ENCODE assay signal across 9 mouse cellular contexts in genomic region chr13:74854338-74855047, GRCm38 (mm10). TPM values are rescaled to one million over a fixed set of nuclear protein-coding genes. Genes with fewer than 3 reads are reported as not detected.
DNase-seq lines count a peak whose midpoint lies in the region; ATAC-seq and TF ChIP-seq lines count a peak whose summit lies in the region.
"Had no signal": no experiment of that assay in that cellular context is flagged by ENCODE, and none has a peak within 500 bp of the region (broad histone marks: within the 10 kb centered on the region; RNA-seq: fewer than 3 reads in every experiment).

No protein-coding gene starts in this region.

- H3K27me3 ChIP-seq in MEL (ENCODE audit: control insufficient read depth in 1 of 2, insufficient read depth in 2 of 2, low read length in 2 of 2) = no peaks in the 10 kb centered on the region; a peak in 2 of 4 replicates
- no peaks in the 10 kb centered on the region for H3K27me3 ChIP-seq in forebrain, postnatal 0 days (ENCODE audit: insufficient read depth, low read length)
- H3K27me3 ChIP-seq in hindbrain, embryonic 12.5 days = no peaks in the 10 kb centered on the region
- H3K27me3 ChIP-seq: liver, embryonic 15.5 days had no signal

- 1% methylated on average over 3 of the region's 3 CpGs for WGBS in forebrain, postnatal 0 days
- 11% methylated on average over 3 of the region's 3 CpGs for WGBS in hindbrain, embryonic 12.5 days

- H3K27ac ChIP-seq in MEL (ENCODE audit: control insufficient read depth, low read depth, low read length) = no peak overlapping the region
- no peak overlapping the region for H3K27ac ChIP-seq in forebrain, postnatal 0 days (ENCODE audit: low read depth, low read length)
- no peak overlapping the region for H3K27ac ChIP-seq in hindbrain, embryonic 12.5 days
- H3K27ac ChIP-seq: liver, embryonic 15.5 days had no signal

- H3K4me3 ChIP-seq in MEL (ENCODE audit: control insufficient read depth in 1 of 2, insufficient read depth in 1 of 2, low read depth in 2 of 2, low read length in 2 of 2) = peak overlapping the region; percentile 50 to 52
- H3K4me3 ChIP-seq in forebrain, postnatal 0 days (ENCODE audit: low read depth, low read length) = no peak overlapping the region
- H3K4me3 ChIP-seq in hindbrain, embryonic 12.5 days = no peak overlapping the region
- H3K4me3 ChIP-seq: liver, embryonic 15.5 days had no signal

- peak overlapping the region; percentile 50; the same call in 1 of the 2 replicates for H3K9ac ChIP-seq in MEL (ENCODE audit: control insufficient read depth, low read depth, low read length, poor library complexity, severe bottlenecking)
- no peak overlapping the region for H3K9ac ChIP-seq in forebrain, postnatal 0 days
- H3K9ac ChIP-seq in hindbrain, embryonic 12.5 days = no peak overlapping the region
- H3K9ac ChIP-seq: liver, embryonic 15.5 days had no signal

- H3K4me2 ChIP-seq in forebrain, postnatal 0 days (ENCODE audit: low read depth) = no peak overlapping the region
- no peak overlapping the region for H3K4me2 ChIP-seq in hindbrain, embryonic 12.5 days (replicated peaks)
- H3K4me2 ChIP-seq: liver, embryonic 15.5 days had no signal

- H3K36me3 ChIP-seq in MEL (ENCODE audit: control insufficient read depth in 1 of 2, insufficient read depth in 2 of 2, low read length in 2 of 2) = no peaks in the 10 kb centered on the region; a peak in 1 of 4 replicates
- H3K36me3 ChIP-seq in forebrain, postnatal 0 days (ENCODE audit: insufficient read depth) = no peaks in the 10 kb centered on the region
- H3K36me3 ChIP-seq in hindbrain, embryonic 12.5 days = no peaks in the 10 kb centered on the region
- H3K36me3 ChIP-seq: liver, embryonic 15.5 days had no signal

- peaks cover 3 to 6% of the 10 kb centered on the region in 2 experiments; a peak in 2 of 4 replicates for H3K4me1 ChIP-seq in MEL (ENCODE audit: control insufficient read depth in 1 of 2, insufficient read depth in 2 of 2, low read length in 2 of 2)
- no peaks in the 10 kb centered on the region for H3K4me1 ChIP-seq in forebrain, postnatal 0 days (ENCODE audit: insufficient read depth)
- no peaks in the 10 kb centered on the region for H3K4me1 ChIP-seq in hindbrain, embryonic 12.5 days
- H3K4me1 ChIP-seq: liver, embryonic 15.5 days had no signal

- TF ChIP-seq RAD21 in MEL (IDR thresholded peaks at IDR 0.05; ENCODE audit: low read depth, low read length) = peak; percentile 91

- no peaks in the 10 kb centered on the region for H3K79me2 ChIP-seq in MEL (ENCODE audit: control insufficient read depth, insufficient read depth, low read length, poor library complexity)

- peak; percentile 92 for DNase-seq in MEL (ENCODE audit: low read depth, low spot score)
- peak; percentile 23 for DNase-seq in cerebellum, adult 11 months
- peak; percentile 66 for DNase-seq in forebrain, postnatal 0 days
- peak; percentile 70 for DNase-seq in layer of hippocampus, adult 9-11 months
- peak; percentile 82 for DNase-seq in lung, postnatal 10 days
- DNase-seq in ovary, postnatal 36 days (ENCODE audit: low spot score) = peak; percentile 46
- DNase-seq in thymus, postnatal 10 days (ENCODE audit: low spot score in 2 of 2) = peak; percentile 62 to 78

- TF ChIP-seq EP300 in MEL (IDR thresholded peaks at IDR 0.05; ENCODE audit: low read depth in 1 of 2, low read length in 2 of 2) = no peak

- no peak for TF ChIP-seq POLR2A in MEL (IDR thresholded peaks at IDR 0.05; ENCODE audit: control insufficient read depth in 1 of 2, insufficient read depth in 1 of 2, low read depth in 1 of 2, low read length in 2 of 2, poor library complexity in 1 of 2)

- H3K9me3 ChIP-seq in MEL (replicated peaks; ENCODE audit: insufficient read depth, low read length) = no peaks in the 10 kb centered on the region
- H3K9me3 ChIP-seq in forebrain, postnatal 0 days (ENCODE audit: low read length) = no peaks in the 10 kb centered on the region
- no peaks in the 10 kb centered on the region for H3K9me3 ChIP-seq in hindbrain, embryonic 12.5 days (replicated peaks)
- H3K9me3 ChIP-seq: liver, embryonic 15.5 days had no signal

- peak; percentile 62 to 92 (median 70) for TF ChIP-seq CTCF in MEL (IDR thresholded peaks at IDR 0.05 in 2 of 3, conservative IDR thresholded peaks at IDR 0.05 in 1 of 3; ENCODE audit: control insufficient read depth in 1 of 3, insufficient read depth in 1 of 3, low read depth in 2 of 3, low read length in 3 of 3, poor library complexity in 1 of 3, severe bottlenecking in 1 of 3)
- peak; percentile 66 for TF ChIP-seq CTCF in forebrain, postnatal 0 days (IDR thresholded peaks at IDR 0.05; ENCODE audit: low read depth)

- peak; percentile 87 for ATAC-seq in forebrain, postnatal 0 days
- peak; percentile 76 for ATAC-seq in hindbrain, embryonic 12.5 days (ENCODE audit: low FRiP score)

TF ChIP-seq in MEL, 35 proteins besides CTCF, POLR2A, EP300 and RAD21:
- TF ChIP-seq GABPA (IDR thresholded peaks at IDR 0.05; ENCODE audit: low read depth, low read length) = no peak
- TF ChIP-seq MEF2A (IDR thresholded peaks at IDR 0.05; ENCODE audit: extremely low read depth, insufficient replicate concordance, low read depth, low read length, poor library complexity, severe bottlenecking) = no peak
- TF ChIP-seq MYB (IDR thresholded peaks at IDR 0.05; ENCODE audit: low read depth, low read length) = no peak
- no peak; the same call in 1 of the 2 replicates for TF ChIP-seq NELFE (IDR thresholded peaks at IDR 0.05; ENCODE audit: low read depth, low read length)
- no peak for TF ChIP-seq CHD2 (IDR thresholded peaks at IDR 0.05; ENCODE audit: low read length)
- TF ChIP-seq POLR2AphosphoS2 (IDR thresholded peaks at IDR 0.05; ENCODE audit: low read length) = no peak
- TF ChIP-seq E2F4 (IDR thresholded peaks at IDR 0.05; ENCODE audit: borderline replicate concordance, low read depth, low read length) = no peak
- TF ChIP-seq NRF1 (IDR thresholded peaks at IDR 0.05; ENCODE audit: insufficient read depth, low read depth, low read length, poor library complexity, severe bottlenecking) = no peak
- no peak for TF ChIP-seq ZMIZ1 (IDR thresholded peaks at IDR 0.05; ENCODE audit: low read depth, low read length)
- 0 out of 2 replicates have a peak, but pooled peaks have one; percentile 44 for TF ChIP-seq JUND (IDR thresholded peaks at IDR 0.05; ENCODE audit: low read depth, low read length)
- peak; percentile 83 for TF ChIP-seq SIN3A (IDR thresholded peaks at IDR 0.05; ENCODE audit: low read length)
- no peak for TF ChIP-seq ETS1 (IDR thresholded peaks at IDR 0.05; ENCODE audit: low read depth, low read length)
- TF ChIP-seq ZNF384 (IDR thresholded peaks at IDR 0.05; ENCODE audit: low read depth, low read length) = no peak
- no peak for TF ChIP-seq MAFK (IDR thresholded peaks at IDR 0.05; ENCODE audit: borderline replicate concordance, low read depth, low read length)
- peak; percentile 75; the same call in 1 of the 2 replicates for TF ChIP-seq MYC (IDR thresholded peaks at IDR 0.05; ENCODE audit: low read depth, low read length)
- peak; percentile 76 for TF ChIP-seq ELF1 (IDR thresholded peaks at IDR 0.05; ENCODE audit: low read depth, low read length)
- TF ChIP-seq TBP (IDR thresholded peaks at IDR 0.05; ENCODE audit: low read depth, low read length) = no peak
- peak; percentile 54; the same call in 1 of the 2 replicates for TF ChIP-seq MAZ (IDR thresholded peaks at IDR 0.05; ENCODE audit: low read depth, low read length)
- TF ChIP-seq MXI1 (IDR thresholded peaks at IDR 0.05; ENCODE audit: low read depth, low read length) = peak; percentile 50; the same call in 1 of the 2 replicates
- no peak for TF ChIP-seq UBTF (IDR thresholded peaks at IDR 0.05; ENCODE audit: borderline replicate concordance, insufficient read depth, low read depth, low read length)
- peak; percentile 56; the same call in 1 of the 2 replicates for TF ChIP-seq HCFC1 (IDR thresholded peaks at IDR 0.05; ENCODE audit: low read depth, low read length)
- no peak for TF ChIP-seq POLR2AphosphoS5 (IDR thresholded peaks at IDR 0.05; ENCODE audit: borderline replicate concordance, low read depth, low read length)
- peak; percentile 95 for TF ChIP-seq ZC3H11A (IDR thresholded peaks at IDR 0.05; ENCODE audit: low read depth, low read length)
- no peak for TF ChIP-seq USF1 (IDR thresholded peaks at IDR 0.05; ENCODE audit: low read depth, low read length)
- no peak for TF ChIP-seq BHLHE40 (IDR thresholded peaks at IDR 0.05; ENCODE audit: borderline replicate concordance, low read depth, low read length)
- no peak for TF ChIP-seq GATA1 (IDR thresholded peaks at IDR 0.05; ENCODE audit: low read depth, low read length)
- peak; percentile 96 for TF ChIP-seq SMC3 (IDR thresholded peaks at IDR 0.05; ENCODE audit: low read depth, low read length)
- TF ChIP-seq TAL1 (IDR thresholded peaks at IDR 0.05; ENCODE audit: low read length) = no peak
- TF ChIP-seq ZKSCAN1 (IDR thresholded peaks at IDR 0.05; ENCODE audit: low read depth, low read length) = no peak
- no peak for TF ChIP-seq USF2 (IDR thresholded peaks at IDR 0.05; ENCODE audit: borderline replicate concordance in 1 of 2, insufficient read depth in 1 of 2, low read depth in 1 of 2, low read length in 2 of 2)
- TF ChIP-seq CHD1 (IDR thresholded peaks at IDR 0.05; ENCODE audit: low read depth, low read length) = no peak
- no peak for TF ChIP-seq TCF12 (IDR thresholded peaks at IDR 0.05; ENCODE audit: low read depth, low read length)
- TF ChIP-seq KAT2A (conservative IDR thresholded peaks at IDR 0.05; ENCODE audit: low read depth, low read length) = no peak
- TF ChIP-seq RCOR1 (IDR thresholded peaks at IDR 0.05; ENCODE audit: low read depth, low read length) = no peak
- peak; percentile 39; the same call in 1 of the 2 replicates for TF ChIP-seq MAX (IDR thresholded peaks at IDR 0.05; ENCODE audit: low read length)

RNA-seq across cellular contexts. Expression of gene Cast, which starts 45.9 kb away (rescaled TPM):
- 8.7 and 9.0 TPM in 2 replicates for total RNA-seq in MEL (2012; rRNA removed)
- 10 to 100 TPM in 1 of 2 experiments, not detected in 1; 15.8 TPM for polyA plus RNA-seq in MEL (2012; ENCODE audit: insufficient read depth in 1 of 2, insufficient read length in 2 of 2, low read depth in 1 of 2, low replicate concordance in 2 of 2, missing spikeins in 1 of 2)
- 4.8 and 6.7 TPM in 2 replicates for total RNA-seq in forebrain, postnatal 0 days (2014; rRNA removed)
- 3.0 and 4.3 TPM in 2 replicates for polyA plus RNA-seq in forebrain, postnatal 0 days (2015; fragmentation: Nextera tagmentation; extraction: Ambion mirVana)
- polyA plus RNA-seq in hindbrain, embryonic 12.5 days (2016; fragmentation: Nextera tagmentation; extraction: Ambion mirVana) = 23.7 and 25.5 TPM in 2 replicates

Comparison
In these comparisons a context has a peak if more than half of its experiments do, and no peak if none do; other contexts are left out.
1. DNase-seq: peak in every context shown above with its lines; median percentile 92 in MEL; 82 in lung, postnatal 10 days; 70 in layer of hippocampus, adult 9-11 months; 70 in thymus, postnatal 10 days; 66 in forebrain, postnatal 0 days; 46 in ovary, postnatal 36 days; 23 in cerebellum, adult 11 months.
2. H3K4me3 ChIP-seq: peak in MEL (2 of 2); none in forebrain, postnatal 0 days (single experiment) and hindbrain, embryonic 12.5 days (single experiment).